Mouse (Mus musculus): ENCODE data around the gene Ttll12.

The Ttll12 gene

GRCm38 (mm10) chr15:83594513-83595363, at the start of gene Ttll12:
Gene Ttll12, minus strand, starts transcription at chr15:83595157.
- peak; percentile 98 for DNase-seq

DNA sequence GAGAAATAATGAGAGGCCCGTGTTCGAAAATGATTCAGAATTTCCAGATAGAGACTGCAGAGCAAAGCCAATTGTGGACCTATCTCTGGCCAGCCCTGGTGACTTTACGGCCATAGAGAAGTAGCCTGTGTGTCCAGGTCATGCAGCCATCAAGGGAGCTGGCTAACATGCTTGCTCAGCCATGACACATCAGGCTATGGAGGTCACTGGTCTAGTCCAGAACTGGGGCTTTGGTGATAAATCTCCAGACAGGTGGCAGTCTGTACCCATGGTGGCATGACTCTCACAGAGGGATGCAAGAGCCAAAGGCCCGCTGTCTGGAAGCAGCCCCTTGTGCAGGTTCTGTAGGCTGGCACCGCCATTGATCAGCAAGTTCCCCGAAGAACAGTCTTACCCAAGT, 47.6 kb upstream of the Ttll12 start:
- DNase-seq: no peak

GRCm38 (mm10) chr15:83640208-83640607, 45.3 kb upstream of the Ttll12 start:
- no peak for DNase-seq

GRCm38 (mm10) chr15:83639160-83639559, 44.2 kb upstream of the Ttll12 start:
- DNase-seq: no peak

DNA sequence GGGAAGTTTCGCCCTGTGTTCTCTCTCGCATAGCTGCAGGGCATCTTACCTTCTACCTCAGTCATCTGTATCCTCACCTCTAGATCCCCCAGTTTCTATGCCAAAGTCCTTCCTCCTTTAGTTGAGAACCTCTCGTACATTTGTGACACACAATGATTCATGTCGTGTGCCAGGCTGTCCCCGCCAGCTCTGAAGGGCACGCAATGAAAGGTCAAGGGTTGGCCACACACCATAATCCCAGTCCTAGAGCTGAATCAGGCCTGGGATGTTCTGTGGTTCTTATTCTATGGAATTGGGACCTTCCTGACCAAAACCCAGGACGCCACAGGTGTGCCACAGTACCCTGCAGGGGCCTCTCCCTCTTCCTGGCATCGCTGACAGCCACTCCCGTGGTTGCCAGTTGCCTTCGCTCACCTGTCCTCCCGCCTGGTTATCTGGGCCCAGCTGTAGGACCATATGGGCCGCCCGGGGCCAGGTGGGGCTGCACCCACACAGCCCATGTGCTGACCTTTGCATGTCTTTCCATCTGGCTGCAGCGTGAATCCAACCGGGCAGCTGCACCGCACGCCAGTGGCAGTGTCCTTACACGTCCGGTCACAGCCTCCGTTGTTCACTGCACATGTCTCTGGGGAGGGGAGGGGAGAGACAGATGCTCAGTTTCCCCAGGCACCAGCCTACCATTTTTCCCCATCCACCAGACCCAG, 43.4 kb upstream of the Ttll12 start:
- no peak for DNase-seq

DNA sequence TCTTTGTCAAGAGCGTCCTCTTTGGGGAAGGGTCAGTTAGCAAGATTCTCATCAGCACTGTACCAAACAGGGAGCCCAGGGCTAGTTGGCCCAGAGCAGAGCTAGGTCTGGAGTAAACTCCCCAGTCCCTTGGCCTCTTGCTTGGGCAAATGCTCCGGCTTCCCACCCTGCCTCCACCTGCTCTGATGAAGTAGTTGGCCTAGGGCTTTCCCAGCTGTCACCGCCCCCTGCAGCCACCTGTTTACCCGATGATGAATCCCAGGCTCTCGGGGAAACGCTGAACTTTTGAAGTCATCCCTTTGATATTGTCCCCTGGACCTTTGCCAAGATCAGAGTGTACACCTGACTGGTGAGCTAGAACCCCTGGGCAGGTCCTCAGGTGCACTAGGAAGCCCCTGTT, 41.8 kb upstream of the Ttll12 start:
- no peak for DNase-seq

GRCm38 (mm10) chr15:83635251-83635650, 40.3 kb upstream of the Ttll12 start:
- no peak for DNase-seq

DNA sequence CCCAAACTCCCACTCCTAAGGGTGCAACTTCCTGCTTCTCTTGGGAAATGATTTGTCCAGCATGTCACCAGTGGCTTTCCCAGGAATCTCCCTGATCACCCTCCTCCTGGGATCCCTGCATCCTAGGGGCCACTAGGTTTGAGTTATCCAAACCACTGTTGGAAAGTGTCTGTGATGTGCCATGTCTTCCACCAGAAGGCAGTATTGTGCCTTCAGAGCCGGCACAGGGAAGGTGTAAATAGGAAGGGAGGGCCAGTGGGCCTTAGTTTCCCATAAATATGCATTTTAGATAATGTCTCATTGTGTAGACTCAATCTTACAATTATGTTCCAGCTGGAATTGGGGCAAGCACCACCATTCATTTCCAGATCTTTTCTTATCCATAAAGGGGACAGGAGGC, 39.1 kb upstream of the Ttll12 start:
- peak; percentile 46 for DNase-seq

GRCm38 (mm10) chr15:83631071-83631470, 36.1 kb upstream of the Ttll12 start:
- DNase-seq: no peak

- no peak for DNase-seq
Measured at GRCm38 (mm10) chr15:83629716-83630115, 34.8 kb upstream of the Ttll12 start.

DNA sequence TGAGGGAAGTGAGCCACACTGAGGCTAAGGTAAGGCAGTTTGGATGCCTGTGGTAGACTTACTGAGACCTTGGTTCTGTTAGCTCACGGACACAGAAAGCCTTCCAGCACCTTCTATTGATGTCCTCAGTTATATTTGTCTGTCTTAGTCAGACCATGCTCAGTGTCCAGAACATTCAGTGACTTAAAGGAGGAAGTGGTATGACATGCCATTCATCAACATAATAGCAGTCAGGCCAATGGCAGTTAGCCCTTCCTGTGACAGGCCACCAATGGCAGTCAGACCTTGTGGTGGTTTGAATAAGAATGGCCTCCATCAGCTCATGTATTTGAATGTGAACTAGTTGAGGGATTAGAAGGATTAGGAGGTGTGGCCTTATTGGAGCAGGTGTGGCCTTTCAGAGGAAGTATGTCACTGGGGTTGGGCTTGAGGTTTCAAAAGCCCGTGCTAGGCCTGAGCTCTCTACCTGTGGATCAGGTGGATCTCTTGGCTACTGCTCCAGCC, 31.2 kb upstream of the Ttll12 start:
- no peak for DNase-seq

- DNase-seq: no peak
Measured at GRCm38 (mm10) chr15:83615245-83615644, 20.3 kb upstream of the Ttll12 start.

GRCm38 (mm10) chr15:83607115-83607802, 12.3 kb upstream of the Ttll12 start:
- DNase-seq: peak; percentile 79

DNA sequence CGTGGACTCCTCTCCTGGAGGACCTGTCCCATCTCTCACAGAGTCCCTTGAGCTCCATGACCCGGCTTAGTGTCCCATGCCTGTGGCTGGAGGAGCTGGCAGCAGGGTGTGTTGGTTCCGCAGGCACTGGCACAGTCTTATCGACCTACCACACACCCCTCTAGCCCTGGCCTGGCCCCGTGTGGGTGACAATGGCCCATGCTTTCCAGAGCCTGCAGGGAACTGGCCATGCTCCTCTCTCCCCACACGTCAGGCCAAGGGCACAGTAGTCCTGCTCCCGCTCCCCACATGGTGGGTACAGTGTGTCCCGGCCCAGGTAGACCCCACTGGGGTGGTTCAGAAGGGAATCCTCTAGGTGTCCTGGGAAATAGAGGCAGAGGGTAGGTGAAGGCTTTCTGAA, 11.7 kb upstream of the Ttll12 start:
- no peak for DNase-seq

- DNase-seq: no peak
Measured at GRCm38 (mm10) chr15:83606216-83606615, 11.3 kb upstream of the Ttll12 start.

DNA sequence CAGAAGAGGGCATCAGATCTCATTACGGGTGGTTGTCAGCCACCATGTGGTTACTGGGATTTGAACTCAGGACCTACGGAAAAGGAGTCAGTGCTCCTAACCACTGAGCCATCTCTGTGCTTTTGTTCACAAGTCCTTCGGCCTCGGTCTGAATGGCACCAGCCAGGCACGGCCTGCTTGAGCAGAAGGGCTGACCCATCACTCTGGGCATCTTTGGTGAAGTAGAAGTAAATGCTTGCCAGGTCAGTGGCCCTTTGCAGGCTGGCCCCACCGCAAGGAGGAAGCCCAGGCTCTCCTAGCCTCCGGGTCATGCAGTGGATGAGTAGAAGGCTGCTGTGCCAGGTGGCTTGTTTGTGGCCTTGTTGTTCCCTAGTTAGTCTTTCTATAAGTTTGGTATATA, 8.5 kb upstream of the Ttll12 start:
- no peak for DNase-seq

DNA sequence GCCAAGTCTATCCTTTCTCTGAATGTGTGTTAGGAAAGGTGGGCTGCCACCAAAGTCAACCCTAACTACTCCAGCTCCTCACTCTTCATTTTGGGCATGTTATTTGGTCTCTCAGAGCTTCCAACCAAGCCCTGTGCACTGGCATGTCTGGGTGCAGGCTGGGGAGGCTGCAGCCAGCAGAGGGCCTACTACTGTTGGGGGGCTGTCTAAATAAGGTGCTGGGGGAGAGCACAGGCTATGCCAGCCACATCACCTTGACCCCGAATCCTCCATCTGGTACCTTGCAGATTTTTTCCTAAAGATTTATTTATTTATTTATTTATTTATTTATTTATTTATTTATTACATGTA, 8.1 kb upstream of the Ttll12 start:
- no peak for DNase-seq

- no peak for DNase-seq
Measured at GRCm38 (mm10) chr15:83602372-83603045, 7.6 kb upstream of the Ttll12 start.

- DNase-seq: no peak
Measured at GRCm38 (mm10) chr15:83601185-83601584, 6.2 kb upstream of the Ttll12 start.

- DNase-seq: no peak
Measured at GRCm38 (mm10) chr15:83596833-83597232, 1.9 kb upstream of the Ttll12 start.

GRCm38 (mm10) chr15:83595364-83595711, 381 bp upstream of the Ttll12 start:
- DNase-seq: no peak

DNA sequence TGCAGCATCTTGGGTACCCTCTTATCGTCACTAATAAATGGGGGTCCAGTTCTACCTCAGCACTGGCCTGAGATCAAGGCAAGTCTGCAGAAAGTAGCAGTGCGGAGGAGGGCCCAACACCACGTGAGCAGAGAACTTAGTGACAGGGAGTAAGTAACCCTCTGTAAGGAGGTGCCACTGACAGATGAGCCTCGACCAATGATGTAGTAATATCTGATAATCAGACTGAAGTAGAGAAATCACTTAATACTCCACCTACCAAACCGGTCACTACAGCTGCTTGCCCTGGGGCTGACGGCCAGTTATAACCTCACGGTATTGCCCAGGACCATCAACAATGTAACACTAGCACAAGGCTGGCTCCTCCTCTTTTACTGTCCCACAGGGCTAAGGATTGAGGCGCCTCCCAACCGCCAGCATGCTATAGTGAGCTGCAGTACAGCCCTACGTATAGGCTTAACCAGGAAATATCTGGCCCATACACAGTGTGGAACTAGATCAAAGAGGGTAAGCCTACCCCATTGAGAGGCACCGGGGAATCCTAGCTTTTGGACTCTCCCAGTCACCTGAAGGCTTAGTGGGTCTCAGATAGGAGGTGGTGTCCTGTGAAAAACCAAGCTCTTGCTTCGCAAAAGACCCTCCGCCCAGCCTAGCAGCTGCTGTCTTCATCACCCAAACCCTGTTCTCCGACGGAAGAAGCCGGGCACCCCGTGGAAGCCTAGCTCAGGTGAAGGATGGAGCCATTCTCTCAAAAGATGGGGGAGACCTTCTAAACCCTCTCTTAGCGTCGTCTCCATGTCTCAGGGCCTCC, 1.1 kb downstream of the Ttll12 start:
- DNase-seq: peak; percentile 29
